Mouse (Mus musculus) activated CD4-positive, CD25-positive, alpha-beta regulatory T cell, adult 4 months (primary cell): Measurements from ENCODE around the gene Klf9. TPM values are rescaled to one million over a fixed set of nuclear protein-coding genes. Genes with fewer than 3 reads are reported as not detected.

ENCODE experiments used
- ATAC-seq: one replicate; pipeline ENCODE4 v1.8.0; 2017
- polyA plus RNA-seq, 2 experiments: library from polyadenylated mRNA; unstranded; fragments of 100-300 nt; shearing (Covaris generic); gene quantifications; one replicate each; pipeline ENCODE4 v1.2.1; 2017

The Klf9 gene
- polyA plus RNA-seq = 1 to 10 TPM; 1.7 to 2.8 TPM

DNA sequence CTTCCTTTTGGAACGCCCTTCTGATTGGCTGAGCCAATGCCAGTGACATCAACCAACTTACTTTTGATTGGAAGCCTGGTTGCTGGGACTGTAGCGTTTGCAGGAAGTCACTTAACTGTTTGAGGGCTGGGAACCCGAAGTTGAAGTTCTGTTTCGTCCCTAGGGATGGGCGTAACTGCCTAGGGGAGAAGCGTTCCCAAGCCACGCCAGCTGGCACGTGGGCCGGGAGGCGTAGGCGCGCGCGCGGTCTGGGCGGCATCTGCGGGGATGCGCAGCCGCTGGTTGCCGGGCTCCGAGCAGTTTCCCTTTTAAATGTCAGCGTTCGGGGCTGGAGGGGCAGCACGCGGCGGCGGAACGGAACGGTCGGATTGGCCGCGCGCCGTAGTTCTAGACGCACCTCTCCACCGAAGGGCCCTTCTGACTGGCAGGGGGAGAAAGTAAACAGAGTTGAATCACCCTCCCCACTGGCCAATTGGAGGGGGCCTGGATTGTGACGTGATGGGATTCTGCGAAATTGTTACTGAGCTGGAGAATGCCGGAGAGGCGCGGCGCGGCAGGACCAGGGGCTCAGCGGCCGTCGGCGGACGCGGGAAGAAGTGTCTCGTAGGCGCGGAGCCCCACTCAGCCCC, at the start of gene Klf9:
Gene Klf9, plus strand, starts transcription at position 538 of the 629 bp plus-strand sequence.
- peak; percentile 88 for ATAC-seq

DNA sequence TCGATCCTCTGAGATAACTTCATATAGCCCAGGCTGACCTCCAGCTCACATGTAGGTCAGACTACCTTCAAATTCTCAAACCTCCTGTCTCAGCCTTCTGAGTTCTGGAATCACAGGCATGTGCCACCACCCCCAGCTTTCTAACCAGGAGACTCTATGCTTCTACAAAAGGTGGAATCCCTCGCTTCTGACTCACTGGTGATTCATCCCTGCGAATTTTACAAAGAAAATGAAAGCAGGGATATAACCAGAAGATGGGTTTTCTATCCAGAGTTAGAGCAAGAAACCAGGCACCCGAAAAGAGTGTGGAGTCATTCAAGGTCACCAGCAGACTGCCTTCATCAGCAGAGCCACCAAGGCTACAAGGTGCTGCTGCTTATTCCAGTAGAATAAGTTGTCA, 49.4 kb upstream of the Klf9 start:
- ATAC-seq = no peak

DNA sequence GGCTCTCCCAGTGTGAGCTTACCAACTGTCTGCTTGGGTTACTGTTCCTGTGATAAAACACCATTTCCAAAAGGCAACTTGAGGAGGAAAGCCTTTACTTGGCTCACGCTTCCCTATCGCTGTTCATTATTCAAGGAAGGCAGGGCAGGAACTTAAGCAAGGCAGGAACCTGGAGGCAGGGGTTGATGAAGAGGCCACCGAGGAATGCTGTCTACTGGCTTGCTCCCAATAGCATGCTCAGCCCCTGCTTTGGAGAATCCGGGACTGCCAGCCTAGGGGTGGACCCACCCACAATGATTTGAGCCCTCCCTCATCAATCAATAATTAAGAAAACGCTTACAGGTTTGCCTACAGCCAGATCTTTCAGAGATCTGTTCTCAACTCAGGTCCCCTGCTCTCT, 47.5 kb upstream of the Klf9 start:
- ATAC-seq = no peak

DNA sequence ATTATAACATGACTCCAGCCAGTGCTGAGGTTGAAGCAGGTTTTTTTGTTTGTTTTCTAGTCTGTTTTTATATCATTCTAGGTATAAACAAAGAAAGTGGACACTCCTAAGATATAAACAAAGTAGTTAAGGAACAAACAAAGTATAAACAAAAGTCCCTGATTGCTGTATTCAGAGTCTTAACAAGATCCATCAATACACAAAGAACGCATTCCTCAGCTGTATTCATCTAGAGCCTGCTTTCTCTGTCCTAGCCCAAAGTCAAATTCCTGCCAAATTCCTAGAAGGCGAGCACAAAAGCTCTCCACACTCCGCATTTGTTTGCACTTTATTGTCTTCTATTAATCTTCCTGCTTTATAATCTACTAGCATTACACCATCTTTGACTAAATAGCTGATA, 46.1 kb upstream of the Klf9 start:
- ATAC-seq = no peak

DNA sequence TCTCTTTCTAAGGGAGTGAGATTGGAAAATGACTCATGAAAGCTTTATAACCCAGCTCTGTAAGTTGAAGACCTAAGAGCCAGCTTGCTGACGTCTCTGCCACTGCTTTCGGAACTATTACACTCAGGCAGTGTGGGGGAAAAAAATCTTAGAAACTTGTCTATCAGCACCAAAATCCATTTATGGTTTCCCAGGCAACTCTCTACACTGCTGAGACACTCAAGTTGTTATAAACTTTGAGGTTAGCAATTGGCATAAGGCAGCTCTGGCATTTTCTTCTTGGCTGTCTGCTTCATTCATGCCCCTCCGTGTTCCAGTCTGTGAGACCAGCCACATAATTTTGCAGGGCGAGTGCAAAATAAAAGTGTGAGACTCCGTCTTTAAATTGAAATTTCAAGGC, 34.2 kb upstream of the Klf9 start:
- ATAC-seq = no peak

DNA sequence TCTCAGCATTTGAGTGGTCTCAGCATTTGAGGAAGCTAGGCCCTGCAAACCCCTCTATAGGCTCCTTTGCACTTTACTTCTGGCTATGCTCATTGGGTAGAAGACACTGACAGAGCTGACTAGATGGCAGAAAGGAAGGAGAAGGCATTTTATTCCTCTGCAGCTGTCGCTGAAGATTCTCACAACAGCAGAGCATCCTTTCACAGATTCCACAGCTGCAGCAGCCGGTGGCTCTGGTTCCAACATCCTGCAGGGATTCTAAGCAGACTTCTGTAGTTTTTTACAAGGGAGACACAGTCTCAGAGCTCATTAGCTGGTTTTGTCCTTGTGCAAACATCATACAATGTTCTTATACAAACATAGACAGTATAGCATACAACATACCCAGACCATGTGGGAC, 33.7 kb upstream of the Klf9 start:
- ATAC-seq = no peak

DNA sequence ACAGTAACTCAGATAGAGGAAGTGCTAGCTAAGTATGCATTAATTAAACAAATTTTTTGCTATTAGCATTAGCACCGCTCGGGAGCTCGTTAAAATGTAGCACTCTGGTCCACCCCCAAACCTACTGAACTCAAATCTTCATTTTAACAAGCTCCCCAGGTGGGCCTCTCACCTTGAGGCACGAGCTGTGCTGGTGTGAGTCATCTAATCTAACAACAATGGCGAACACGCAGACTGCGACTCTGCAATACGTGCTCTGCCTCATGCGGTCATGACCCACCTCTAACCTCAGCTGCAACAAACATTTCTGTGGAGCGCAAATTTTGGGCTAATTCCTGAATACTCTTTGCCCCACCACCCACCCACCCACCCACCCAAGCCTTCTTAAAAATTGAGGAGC, 19.2 kb upstream of the Klf9 start:
- ATAC-seq = no peak

DNA sequence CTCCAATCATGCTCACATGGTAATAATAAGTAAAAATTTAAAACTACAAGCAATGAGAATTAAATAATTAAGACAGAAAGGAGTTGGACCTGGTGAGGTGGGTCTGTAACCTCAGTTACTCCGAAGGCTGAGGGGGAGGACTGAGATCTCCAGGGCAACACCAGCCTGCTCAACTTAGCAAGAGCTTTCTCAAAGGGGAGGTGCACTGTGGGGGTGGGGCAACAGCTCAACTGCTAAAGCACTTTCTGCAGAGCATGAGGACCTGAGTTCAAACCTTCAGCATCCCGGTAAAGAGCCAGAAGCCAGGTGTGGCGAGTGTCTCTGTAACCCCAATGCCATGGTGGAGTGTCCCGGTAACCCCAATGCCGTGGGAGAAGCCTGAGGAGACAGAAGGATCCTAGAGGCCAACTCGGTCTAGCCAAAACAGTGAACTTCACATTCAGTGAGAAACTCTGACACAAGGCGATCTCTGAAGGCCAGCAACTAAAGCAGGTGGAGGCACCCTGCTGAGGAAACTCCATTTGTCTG, 16.9 kb upstream of the Klf9 start:
- ATAC-seq = no peak

DNA sequence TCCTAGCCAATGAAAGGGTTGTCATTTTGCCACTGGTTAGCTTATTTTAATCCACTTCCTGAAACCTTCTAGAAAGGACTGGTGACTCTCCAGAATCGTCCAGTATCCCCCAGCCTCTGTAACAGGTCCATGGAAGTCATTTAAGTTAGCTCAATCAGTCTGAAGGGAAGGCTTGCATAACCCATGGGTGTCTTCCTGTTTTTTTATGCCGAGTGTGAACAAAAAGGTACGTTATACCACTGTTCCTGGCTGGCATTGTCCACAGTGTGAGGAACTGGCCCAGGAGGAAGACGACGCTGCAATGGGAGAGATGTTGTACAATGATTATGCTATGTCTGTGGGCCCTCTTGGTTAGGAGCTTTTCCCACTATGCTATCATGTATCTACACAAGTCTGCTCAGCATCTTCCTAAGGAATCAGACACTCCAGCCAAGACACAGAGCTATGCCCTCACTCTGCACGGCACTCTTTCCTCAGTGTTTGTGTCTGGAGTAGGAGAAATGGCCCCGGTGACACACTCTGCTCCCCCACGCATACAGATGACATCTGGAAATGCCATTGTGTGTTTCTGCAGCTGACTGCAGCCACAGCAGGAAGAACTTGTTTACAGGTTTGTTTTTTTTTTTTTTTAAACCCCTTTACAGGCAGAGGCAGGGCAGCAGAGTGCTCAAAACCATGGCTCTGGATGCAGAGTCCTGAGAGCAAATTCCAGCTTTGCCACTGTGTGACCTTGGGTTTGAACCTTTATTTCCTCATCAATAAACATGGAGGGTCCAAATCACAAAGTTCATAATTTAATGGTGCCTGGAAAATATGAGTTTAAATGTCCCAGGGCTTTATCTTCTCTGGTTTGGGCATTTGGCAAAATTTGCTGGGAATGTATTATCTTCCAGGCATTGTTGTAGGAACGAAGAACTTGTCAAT, 15.5 kb upstream of the Klf9 start:
- no peak for ATAC-seq

DNA sequence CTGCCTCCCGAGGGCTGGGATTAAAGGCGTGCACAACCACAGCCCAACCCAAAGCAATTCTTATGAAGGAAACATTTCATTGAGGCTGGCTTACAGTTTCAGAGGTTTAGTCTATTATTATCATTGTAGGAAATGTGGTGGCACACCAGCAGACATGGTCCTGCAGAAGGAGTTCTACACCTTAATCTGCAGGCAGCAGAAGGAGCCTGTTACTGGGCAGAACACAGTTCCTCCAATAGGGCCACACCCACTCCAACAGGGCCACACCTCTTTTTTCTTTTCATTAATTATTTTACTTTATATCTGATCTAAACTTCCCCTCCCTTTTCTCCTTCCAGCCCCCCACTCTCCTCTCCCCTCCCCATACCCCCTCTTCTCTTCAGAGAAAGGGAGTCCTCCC, 11.1 kb upstream of the Klf9 start:
- no peak for ATAC-seq

DNA sequence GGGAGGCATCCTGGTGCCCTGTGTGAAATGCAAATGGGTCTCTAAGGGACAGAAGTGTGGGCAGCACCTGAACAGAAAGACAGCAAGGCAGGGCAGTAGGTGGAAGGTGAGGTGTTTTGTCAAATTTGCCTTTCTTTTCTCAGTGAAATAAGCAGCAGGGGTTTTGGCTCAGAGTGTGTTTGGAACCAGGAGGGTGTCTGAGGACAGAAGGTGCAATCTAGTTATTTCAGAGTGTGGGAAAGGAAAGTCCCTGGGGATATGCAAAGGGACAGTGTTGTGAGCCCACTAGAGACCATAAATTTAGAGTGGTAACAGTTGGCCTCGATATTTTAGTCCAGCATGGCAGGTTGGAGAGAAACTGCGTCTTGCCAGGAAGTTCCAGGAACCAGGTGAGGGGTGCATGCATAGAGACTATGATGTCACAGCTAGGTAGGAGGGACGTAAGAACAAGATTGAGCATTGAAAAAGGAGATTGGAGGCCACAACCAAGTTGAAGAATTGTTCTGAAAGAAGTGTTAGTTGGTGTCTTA, 8.9 kb upstream of the Klf9 start:
- no peak for ATAC-seq

DNA sequence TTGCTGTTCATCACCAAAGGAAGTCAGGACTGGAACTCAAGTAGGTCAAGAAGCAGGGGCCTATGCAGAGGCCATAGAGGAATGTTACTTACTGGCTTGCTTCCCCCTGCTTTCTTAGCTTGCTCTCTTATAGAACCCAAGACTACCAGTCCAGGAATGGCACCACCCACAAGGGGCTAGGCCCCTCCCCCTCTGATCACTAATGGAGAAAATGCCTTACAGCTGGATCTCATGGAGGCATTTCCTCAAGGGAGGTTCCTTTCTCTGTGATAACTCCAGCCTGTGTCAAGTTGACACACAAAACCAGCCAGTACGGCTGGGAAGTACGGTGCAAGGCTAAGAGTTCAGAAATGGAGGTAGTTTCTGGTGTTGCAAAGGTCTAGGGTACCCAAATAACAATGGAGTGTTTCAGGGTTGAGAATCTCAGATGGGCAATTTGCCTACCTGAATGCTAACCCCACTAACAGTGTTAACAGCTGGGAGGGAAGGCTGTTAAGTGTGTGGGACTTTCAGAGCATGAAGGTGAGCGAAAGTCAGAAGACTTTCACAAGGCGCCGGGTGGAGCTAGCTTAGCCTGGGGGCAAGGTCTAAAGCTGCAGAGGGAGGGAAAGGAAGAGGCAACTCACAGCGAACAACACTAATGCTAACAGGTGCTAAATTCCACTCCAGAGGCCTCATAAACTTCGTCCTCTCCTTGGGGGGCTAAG, 8.2 kb upstream of the Klf9 start:
- no peak for ATAC-seq

DNA sequence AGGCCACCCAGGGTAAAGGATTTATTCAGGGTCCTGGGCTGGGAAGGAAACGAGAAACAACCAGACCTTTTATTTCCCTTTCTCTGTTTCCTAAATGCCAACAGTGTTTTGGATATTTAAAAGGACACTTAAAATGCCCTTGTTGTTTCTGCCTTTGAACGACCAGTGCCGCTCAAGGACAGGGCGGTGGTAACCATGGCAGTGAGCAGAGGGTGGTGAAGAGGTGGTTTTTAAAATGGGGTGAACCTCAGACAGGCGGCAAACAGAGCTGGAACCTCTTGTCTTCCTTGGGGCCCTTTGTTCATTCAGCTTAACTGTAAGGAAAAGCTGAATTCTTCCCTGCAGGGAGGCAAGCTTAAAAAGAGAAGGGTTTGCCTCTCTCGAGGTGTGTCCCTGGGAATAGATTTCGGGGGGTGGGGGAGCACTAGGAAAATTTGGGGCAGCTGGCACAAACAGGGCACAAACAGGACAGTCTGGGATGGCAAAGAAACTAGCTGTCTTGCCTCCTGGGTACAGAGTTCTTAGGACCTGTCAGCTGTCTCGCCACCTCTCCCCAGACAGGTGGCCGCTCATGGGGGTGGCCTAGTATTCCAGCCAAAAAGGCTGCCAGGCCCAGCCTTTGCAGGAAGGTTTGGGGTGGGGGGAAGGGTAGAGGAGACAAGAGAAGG, 7.5 kb upstream of the Klf9 start:
- ATAC-seq = no peak

DNA sequence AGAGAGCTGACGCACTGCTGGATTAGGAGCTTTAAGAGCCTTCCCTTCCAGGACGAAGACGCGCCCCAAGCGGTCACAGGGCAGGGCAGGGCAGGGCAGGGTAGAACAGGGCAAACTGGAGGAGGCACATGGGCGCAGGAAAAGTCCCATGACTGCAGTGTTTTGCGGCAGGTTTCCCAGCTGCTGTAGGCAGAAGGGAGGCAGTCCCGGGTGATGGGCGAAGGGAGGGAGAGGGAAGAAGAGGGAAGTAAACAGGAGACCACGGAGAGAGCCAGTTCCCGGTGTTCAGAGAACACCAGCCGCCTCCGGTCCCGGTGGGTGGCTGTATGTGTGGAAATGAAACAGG, 7.0 kb upstream of the Klf9 start:
- ATAC-seq = no peak

DNA sequence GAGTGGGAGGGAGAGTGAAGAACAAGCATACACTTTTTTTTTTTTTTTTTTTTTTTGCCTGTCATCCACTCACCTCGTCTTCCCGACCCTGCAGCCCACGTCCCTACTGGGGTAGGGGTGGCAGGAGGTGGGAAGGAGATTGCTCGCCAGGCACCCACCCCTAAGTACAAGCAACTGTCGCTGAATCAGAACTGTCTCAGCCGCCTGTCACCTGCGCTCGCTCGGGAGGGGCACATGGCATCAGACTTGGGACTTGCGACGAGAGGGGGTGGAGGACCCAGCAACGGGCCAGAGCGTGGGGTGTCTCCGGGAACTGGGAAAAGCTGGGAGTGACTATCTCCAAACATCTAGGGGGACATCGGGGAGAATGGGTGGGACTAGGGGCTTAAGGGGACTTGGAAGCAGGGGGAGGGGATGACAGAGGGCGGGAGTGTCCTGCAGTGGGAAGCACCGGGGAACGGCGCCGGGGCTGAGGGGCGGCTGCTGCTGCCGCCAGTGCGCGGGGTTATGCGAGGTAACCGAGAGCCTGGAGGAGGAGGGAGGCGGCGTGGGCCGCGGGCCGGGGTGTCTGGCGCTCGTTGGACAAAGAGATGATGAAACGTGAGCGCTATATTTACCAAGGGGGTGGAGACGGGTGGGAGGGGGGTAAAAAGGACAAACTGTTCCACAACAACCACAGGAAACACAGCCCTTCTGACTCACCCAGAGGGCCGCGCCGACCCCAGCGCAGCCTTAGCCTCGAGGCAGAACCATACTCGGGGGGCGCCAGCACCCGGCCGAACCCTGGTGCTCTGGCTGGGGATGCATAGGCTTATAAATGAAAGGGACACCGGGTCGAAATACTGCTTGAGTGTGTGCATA, 6.4 kb upstream of the Klf9 start:
- peak; percentile 16 for ATAC-seq

DNA sequence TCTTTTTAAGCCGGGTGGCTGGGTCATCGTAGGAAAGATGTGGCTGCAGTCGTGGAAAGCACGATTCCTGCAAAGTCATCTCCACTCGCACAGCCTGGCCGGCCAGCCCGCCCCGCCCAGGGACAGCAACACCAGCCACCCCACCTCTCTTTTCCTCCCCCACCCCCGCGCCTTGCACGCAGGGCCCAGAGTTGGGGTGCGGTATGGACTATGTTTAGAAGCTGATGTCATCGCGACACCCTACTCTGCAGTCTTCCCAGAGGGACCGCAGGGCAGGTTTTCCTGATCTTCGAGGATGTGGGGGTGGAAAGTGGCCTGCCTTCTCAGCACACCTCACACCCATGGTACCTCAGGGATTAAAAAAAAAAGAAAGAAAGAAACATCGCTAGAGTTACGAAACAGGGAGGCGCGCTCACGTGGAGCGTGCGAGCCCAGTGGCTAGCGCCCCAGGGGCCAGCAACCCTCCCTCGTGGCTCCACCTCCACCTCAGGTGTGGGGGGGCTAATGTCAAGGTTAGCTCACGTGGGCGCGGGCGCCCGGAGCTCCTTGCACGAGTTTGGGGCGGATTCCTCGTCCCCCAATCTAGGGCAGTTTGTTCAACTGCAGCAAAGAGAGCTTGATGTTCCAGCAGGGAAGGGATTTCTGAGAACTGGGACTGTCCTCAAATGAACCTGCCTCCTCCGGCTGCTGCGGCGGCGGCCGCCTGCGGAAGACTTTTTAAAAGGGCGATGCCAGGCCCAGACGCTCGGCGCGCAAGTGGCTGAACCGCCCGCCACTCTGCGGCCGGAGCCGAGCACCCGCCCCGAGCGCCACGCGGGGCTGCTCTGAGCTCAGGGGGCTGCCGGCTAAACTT, 5.5 kb upstream of the Klf9 start:
- peak; percentile 38 for ATAC-seq

DNA sequence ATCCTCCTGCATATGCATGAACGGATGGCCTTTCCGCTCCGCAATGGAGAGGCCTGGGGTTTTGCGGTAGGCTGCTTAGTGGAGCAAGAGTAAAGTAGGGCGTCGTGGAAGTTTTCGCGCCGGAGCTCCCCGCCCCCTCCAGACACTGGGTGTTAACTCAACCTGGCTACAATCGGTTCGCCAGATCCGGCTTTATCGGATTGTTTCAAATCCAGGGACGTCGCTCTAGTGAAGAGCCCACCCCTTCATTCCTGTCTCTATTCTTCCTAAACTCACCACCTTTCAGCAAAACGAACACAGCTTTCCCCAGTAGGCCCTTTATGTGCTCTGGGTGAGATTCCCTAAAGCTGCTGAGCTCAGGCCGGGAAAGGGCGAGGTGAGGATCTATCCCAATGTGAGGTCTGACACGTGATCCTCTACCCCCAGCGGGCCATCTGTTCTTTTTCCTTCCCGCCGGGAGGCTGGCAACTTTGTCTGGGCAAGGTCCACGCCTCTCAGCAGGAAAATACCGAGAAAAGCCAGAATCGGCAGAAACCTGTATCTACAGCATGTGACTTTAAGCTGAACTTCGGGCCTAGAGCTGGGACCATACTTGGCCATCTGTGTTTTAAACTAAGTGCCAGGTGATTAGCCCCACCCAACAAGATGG, 4.7 kb upstream of the Klf9 start:
- no peak for ATAC-seq

DNA sequence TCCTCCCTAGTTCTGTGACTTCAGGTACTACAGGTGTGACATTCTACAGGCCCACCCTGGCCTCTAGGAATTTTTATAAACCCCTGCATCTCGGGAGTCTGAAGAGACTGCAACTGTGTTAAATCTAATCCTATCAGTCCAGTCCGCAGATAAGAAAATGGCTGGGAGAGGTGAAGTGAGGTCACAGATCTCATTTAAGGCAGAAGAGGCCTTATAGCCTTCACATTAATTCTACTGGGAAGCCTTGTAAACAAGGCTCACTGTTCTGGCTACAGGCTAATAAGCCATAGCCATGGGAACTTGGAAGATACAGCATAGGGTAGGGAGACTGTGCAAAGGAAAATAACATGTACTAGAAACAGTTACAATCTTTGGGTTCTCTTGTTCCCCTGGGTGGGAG, 3.7 kb upstream of the Klf9 start:
- ATAC-seq = no peak

DNA sequence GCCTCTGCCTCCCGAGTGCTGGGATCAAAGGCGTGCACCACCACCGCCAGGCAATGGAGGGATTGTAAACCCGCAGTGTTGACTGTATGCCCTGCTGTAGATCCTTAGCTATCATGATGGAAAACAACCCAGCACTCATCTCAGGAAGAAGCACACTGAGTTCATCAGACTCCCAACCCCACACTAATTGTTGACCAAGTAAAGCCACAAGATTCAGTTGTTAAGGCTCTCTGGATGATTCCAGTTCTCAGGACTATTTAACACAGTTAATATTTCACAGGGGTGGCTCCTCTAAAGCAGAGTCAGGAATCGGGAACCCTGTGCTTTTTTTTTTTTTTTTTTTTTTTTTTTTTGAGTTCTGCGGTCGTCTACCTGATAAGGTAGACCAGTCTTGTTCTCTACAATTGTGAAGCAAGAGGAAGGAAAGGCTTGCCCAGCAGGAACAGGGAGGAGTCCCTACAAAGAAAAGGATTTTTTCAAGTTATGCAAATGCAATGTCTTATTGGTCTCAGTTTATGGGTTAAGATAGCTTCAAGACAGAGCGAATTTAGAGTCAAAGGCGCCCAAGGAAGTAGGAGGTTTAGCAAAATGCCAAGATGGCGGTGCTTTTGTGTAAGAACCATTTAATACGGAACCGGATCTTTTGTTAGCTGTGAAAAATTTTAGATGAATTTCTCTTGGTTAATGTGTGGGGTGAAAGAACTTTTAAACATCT, 1.1 kb upstream of the Klf9 start:
- no peak for ATAC-seq
